Mouse (Mus musculus) right cerebral cortex, postnatal 36 days (tissue): ENCODE data around the gene Agpat3.
A peak's percentile ranks its signal among the peaks of the same experiment; 100 is the strongest.

ENCODE experiments used
- DNase-seq, 2 experiments: peaks; one replicate each; pipeline ENCODE4 v3.0.0; 2022; ENCODE audit warnings: low spot score in 2 of 2, mixed read lengths in 1 of 2

The Agpat3 gene

GRCm38 (mm10) chr10:78351887-78352665 lies at the start of gene Agpat3:
TSS of gene Agpat3 (minus strand) at chr10:78352489.
- DNase-seq = peak; percentile 28 to 30

GRCm38 (mm10) chr10:78401127-78401526 lies 48.8 kb upstream of the Agpat3 start:
- DNase-seq = no peak

- no peak for DNase-seq
Measured at GRCm38 (mm10) chr10:78399090-78399657, 46.9 kb upstream of the Agpat3 start.

- DNase-seq = no peak
Measured at GRCm38 (mm10) chr10:78396625-78396885, 44.3 kb upstream of the Agpat3 start.

- peak; percentile 95 to 96 for DNase-seq
Measured at GRCm38 (mm10) chr10:78395819-78396624, 43.7 kb upstream of the Agpat3 start.

- DNase-seq = no peak
Measured at GRCm38 (mm10) chr10:78395377-78395776, 43.1 kb upstream of the Agpat3 start.

- DNase-seq = peak; percentile 61 to 74
Measured at GRCm38 (mm10) chr10:78392072-78392471, 39.8 kb upstream of the Agpat3 start.

GRCm38 (mm10) chr10:78390982-78391470 lies 38.7 kb upstream of the Agpat3 start:
- no peak for DNase-seq

- DNase-seq = peak; percentile 55 to 63
Measured at GRCm38 (mm10) chr10:78388216-78388980, 36.1 kb upstream of the Agpat3 start.

GRCm38 (mm10) chr10:78385520-78385919 lies 33.2 kb upstream of the Agpat3 start:
- peak in 1 of 2 experiments; percentile 68 for DNase-seq

GRCm38 (mm10) chr10:78383567-78383966 lies 31.3 kb upstream of the Agpat3 start:
- no peak for DNase-seq

GRCm38 (mm10) chr10:78378516-78378915 lies 26.2 kb upstream of the Agpat3 start:
- DNase-seq = no peak

- DNase-seq = peak in 1 of 2 experiments; percentile 63
Measured at GRCm38 (mm10) chr10:78372681-78373668, 20.7 kb upstream of the Agpat3 start.

- DNase-seq = no peak
Measured at GRCm38 (mm10) chr10:78371746-78372145, 19.5 kb upstream of the Agpat3 start.

GRCm38 (mm10) chr10:78367586-78367985 lies 15.3 kb upstream of the Agpat3 start:
- no peak for DNase-seq

- DNase-seq = no peak
Measured at GRCm38 (mm10) chr10:78366851-78367312, 14.6 kb upstream of the Agpat3 start.

- no peak for DNase-seq
Measured at GRCm38 (mm10) chr10:78366195-78366834, 14.0 kb upstream of the Agpat3 start.

- no peak for DNase-seq
Measured at GRCm38 (mm10) chr10:78365555-78365954, 13.3 kb upstream of the Agpat3 start.

GRCm38 (mm10) chr10:78364106-78364505 lies 11.8 kb upstream of the Agpat3 start:
- DNase-seq = no peak

- DNase-seq = no peak
Measured at GRCm38 (mm10) chr10:78363366-78363765, 11.1 kb upstream of the Agpat3 start.
